Mouse (Mus musculus) bone marrow, adult 2 months (tissue): ENCODE measurements at regions not wholly inside any gene's neighbourhood (a gene's known extent, or its start where the extent isn't known, plus 50 kb on each side); places are given as distances from the start of the nearest gene placed in this dataset.

Experiments
- H3K27ac ChIP-seq: fragments of 200-500 bp; 2 replicates; pipeline ENCODE4 v1.5.1; 2012; ENCODE audit warnings: low read depth, mild to moderate bottlenecking, control low read depth, inconsistent platforms, low read length; ENCODE audit not compliant: control insufficient read depth, poor library complexity, insufficient read depth
- H3K4me1 ChIP-seq: fragments of 200-500 bp; 2 replicates; pipeline ENCODE4 v1.6.1; 2011; ENCODE audit warnings: low read length; ENCODE audit not compliant: control insufficient read depth, insufficient read depth
- H3K4me3 ChIP-seq: fragments of 200-500 bp; replicated peaks from 2 replicates; pipeline ENCODE3; 2011; ENCODE audit warnings: mild to moderate bottlenecking, low read depth, low read length, control low read depth; ENCODE audit not compliant: control insufficient read depth
- CTCF ChIP-seq: fragments of 200-500 bp; IDR thresholded peaks from 2 replicates; pipeline ENCODE4 v1.5.1; 2011; ENCODE audit warnings: low read length, control low read depth; ENCODE audit not compliant: control insufficient read depth, insufficient read depth
- POLR2A ChIP-seq: fragments of 200-500 bp; IDR thresholded peaks from 2 replicates; pipeline ENCODE4 v1.6.1; 2011; ENCODE audit warnings: low read depth, mild to moderate bottlenecking, control low read depth, low read length, borderline replicate concordance; ENCODE audit not compliant: control insufficient read depth
- WGBS: fragments of 180-500 bp; shearing (Covaris S2); methylation state at CpG from one replicate; pipeline ENCODE4 v1.1.7; 2018; 5-methylcytosine and 5-hydroxymethylcytosine counted together

DNA sequence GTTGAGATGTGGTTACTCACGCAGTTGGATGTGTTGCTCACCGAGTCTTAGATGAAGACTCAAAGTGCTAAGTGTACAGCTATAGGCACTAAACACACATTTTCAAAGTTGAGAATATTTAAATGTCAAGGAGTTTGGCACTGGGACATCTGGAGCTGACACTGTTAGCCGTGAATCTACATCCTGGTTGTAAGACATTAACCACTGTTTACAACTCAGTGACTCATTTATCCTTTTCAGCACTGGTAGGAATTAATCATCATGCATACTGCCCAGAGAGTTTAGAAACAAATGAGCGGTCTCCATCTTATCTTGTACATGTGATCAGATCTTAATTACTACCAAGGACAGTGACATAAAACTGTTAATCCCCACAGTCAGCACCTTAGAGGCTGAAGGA lies 1241.7 kb downstream of the 9330182O14Rik start:
- 79% methylated on average over 4 of the region's 4 CpGs for WGBS
- no peak for TF ChIP-seq POLR2A
- no peak for TF ChIP-seq CTCF
- H3K27ac ChIP-seq = no peak overlapping the region

DNA sequence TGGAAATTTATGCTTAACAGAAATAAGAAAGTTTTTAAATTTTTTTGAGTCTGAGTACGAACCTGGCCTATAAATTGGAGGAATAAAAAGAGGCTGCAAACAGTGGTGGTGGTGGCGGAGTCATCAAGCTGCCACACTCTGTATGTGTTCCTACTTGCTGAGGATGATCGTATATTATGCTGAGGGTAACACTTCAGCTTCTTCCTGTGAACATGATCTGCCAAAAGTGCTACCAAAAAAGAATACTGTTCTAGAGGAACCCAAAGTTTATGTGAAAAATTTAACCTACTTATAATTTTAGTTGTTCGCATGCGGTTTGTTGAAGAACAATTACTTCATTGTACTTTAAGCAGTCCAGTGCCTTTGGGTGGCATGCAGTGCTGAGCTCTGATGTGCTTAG lies 1245.5 kb downstream of the 9330182O14Rik start:
- H3K4me1 ChIP-seq = no peaks in the 10 kb centered on the region
- no peak overlapping the region for H3K4me3 ChIP-seq
- TF ChIP-seq POLR2A = no peak
- no peak for TF ChIP-seq CTCF
- no peak overlapping the region for H3K27ac ChIP-seq
- 85% methylated on average over 5 of the region's 5 CpGs for WGBS

More for the DNA sequence above, 1241.7 kb downstream of the 9330182O14Rik start:
- H3K4me1 ChIP-seq = no peaks in the 10 kb centered on the region
- no peak overlapping the region for H3K4me3 ChIP-seq

GRCm38 (mm10) chr15:41380429-41380828 lies 1246.3 kb downstream of the 9330182O14Rik start:
- 56% methylated on average over 7 of the region's 7 CpGs for WGBS
- Histone ChIP-seq H3K4me1 (no peaks in the 10 kb centered on the region), H3K27ac (no peak overlapping the region), H3K4me3 (no peak overlapping the region)
- TF ChIP-seq CTCF = no peak
- TF ChIP-seq POLR2A = no peak

DNA sequence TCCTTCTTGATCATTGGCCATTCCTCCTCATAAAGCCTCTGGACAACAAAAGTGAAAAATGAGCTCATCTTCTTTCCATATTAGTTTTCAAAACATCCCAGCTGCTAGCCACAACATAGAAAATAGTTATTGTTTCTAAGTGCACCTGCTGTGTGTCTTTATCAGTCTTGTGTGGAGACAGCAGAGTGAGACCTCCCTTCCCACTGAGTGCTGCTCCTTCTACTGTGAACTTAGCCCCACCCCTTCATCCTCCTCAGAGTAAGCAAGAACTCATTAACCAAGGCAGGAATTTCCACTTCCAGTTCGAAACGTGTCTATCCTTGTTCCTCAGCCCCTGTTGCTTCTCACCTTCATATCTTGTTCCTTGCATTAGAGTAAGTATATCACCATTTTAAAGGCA lies 1256.5 kb downstream of the 9330182O14Rik start:
- 48% methylated on average over 2 of the region's 2 CpGs for WGBS
- no peak for TF ChIP-seq POLR2A
- no peak for TF ChIP-seq CTCF
- H3K4me1 ChIP-seq = no peaks in the 10 kb centered on the region
- no peak overlapping the region for H3K27ac ChIP-seq
- H3K4me3 ChIP-seq = no peak overlapping the region
